Mouse (Mus musculus) heart, postnatal 36 days (tissue): ENCODE data around the gene Raf1. TPM values are rescaled to one million over a fixed set of nuclear protein-coding genes. Genes with fewer than 3 reads are reported as not detected.

Experiments used
- DNase-seq, 2 experiments: peaks; one replicate each; pipeline ENCODE4 v3.0.0; 2021 to 2022
- intact Hi-C: fragments of 180-260 bp; cut with DNase I; formaldehyde crosslinking; loops from one replicate; pipeline ENCODE4 v1.15.1; 2025
- total RNA-seq, 2 experiments: library from RNA; stranded (reverse); gene quantifications; 2 replicates each; pipeline ENCODE4 v1.2.3; 2021

Raf1 gene
- total RNA-seq, 2 experiments from 2014 or later, result 113 to 115 TPM

DNA sequence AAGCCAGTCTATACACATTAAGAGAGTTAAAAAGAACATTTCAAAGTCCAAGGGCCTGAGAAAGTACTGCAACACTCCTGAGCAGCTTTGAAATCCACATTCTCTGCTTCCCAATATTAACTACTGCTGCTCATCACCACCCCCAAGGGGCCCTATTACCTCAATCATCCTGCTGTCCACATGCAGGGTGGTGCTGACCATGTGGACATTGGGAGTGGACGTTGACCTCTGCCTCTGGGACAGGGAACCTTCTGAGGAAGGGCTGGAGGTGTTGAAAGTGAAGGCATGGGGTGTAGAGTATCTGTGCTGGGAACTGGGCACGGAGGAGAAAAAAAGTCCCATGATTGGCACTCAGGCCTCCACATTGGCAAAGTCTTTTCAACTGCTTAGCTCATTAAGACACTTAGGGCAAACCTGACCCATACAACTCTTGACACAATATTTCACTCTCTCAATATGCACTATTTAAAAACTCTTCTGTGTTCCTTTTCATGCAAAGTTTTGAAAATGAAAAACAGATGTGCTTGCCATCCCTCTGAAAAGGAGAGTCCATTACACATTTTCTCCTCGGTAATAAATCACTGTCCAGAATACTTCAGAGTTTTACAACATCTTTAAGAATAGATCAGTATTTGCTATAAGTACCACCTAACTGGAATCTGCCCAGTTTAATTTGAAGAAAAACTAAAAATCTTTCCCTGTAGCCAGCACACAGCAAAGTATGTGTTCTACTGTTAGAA is 45.2 kb downstream of the Raf1 start:
- DNase-seq, result no peak

DNA sequence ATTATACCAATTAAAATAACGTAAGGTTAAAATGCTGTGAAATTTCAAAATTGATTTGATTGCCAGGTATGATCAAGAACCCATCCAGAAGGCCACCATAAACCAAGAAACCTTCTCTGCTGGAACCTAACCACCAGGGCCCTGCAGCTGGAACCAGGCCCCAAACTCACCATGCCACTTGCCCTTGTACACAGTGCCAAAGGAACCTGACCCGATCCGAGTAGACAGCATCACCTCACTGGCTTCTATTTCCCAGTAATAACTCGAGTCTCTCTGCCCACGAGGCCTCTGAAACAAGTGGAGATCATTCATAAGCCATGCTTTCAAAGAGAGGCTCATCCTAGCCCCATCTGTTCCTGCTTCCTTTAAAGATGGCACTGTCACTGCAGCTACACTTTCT is 50.3 kb downstream of the Raf1 start:
- DNase-seq, result no peak
- intact Hi-C loops, result no loop called here

More for the DNA sequence above, 45.2 kb downstream of the Raf1 start:
- intact Hi-C loops, result no loop called here

DNA sequence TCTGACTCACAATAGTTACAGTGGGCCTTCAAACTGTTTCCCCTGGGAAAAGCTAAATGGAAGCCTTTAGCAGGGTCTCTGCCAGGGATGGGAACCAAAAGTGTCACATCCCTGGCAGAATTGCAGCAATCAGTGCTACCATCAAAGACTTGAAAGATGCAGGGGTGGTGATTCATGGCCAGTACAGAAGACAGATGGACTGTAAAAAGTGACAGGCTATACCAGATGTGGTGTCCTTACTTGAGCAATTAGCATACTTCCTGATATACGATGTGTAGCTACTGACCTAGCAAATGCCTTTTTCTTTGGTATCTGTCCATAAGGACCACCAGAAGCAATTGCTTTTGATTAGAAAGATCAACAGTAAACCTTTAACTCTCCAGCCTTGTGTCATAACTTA is 55.5 kb downstream of the Raf1 start:
- intact Hi-C loops, result loop anchor here (5.0 kb wide), 2 partner anchors 56 to 176 kb away; partner anchors contain the start of gene Raf1
- no peak for DNase-seq

DNA sequence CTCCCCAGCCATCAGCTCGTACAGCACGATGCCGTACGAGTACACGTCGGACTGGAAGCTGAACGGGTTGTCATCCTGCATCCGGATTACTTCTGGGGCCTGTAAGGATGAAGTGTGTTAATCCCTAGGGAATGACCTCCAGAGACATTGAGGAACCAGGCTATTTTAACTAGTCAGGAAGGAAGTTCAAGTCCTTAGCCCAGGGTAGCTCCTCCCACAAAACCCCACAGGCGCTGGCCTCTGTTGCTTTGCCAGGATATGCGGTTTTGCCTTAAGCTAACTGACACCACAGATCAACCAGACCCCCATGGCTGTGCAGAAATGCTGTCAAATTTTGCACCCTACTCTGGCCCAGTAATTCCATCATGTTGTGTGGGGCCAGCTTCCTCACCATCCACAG is 56.6 kb downstream of the Raf1 start:
- peak; percentile 24 to 26 for DNase-seq
- intact Hi-C loops, result loop anchor here (5.0 kb wide), 2 partner anchors 57 to 177 kb away; partner anchors contain the start of gene Raf1

GRCm38 (mm10) chr6:115615983-115616382 is 60.5 kb downstream of the Raf1 start:
- intact Hi-C loops, result no loop called here
- DNase-seq, result no peak

GRCm38 (mm10) chr6:115613793-115614192 is 62.6 kb downstream of the Raf1 start:
- intact Hi-C loops, result no loop called here
- DNase-seq, result no peak

DNA sequence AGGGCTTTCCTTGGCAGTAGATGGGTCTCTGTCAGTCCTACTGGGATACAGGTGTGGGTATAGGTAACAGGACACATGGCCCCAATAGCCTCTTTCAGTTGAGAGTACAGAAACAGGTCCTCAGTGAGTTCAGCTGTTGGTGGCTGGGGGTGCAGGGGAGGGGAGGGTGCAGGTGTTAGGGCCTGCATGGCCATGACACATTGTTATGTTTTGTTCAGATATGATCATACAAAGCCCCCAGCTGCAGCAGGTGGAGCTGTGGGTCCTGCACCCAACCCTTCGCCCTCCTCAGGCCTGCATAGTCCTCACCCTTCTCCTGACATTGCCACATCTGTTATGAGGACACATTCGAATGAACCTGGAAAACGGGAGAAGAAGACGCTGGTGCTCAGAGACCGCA is 66.1 kb downstream of the Raf1 start:
- intact Hi-C loops, result no loop called here
- DNase-seq, result no peak

DNA sequence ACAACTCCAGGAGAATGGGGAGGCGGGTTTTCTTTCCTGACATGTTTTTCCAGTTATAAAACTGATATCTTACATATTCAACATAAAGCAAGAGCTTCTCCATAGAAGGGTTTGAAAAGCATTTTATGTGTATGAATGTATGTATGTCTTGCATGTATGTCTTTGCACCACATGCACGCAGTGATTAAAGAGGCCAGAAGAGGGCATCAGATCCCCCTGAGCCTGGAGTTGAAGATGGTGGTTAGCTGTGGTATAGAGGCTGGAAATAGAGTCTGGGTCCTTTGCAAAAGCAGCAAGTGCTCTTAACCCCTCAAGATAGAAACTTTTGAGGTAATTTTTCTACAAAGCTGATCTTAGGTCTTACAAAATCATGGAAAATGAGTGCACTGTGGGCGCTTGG is 67.3 kb downstream of the Raf1 start:
- intact Hi-C loops, result loop anchor here (10.0 kb wide), 1 partner anchor 196 kb away; the partner anchor contains the start of gene Rpl32
- DNase-seq, result no peak

GRCm38 (mm10) chr6:115607429-115607828 is 69.0 kb downstream of the Raf1 start:
- intact Hi-C loops, result loop anchor here (10.0 kb wide), 1 partner anchor 197 kb away; the partner anchor contains the start of gene Rpl32
- DNase-seq, result no peak

GRCm38 (mm10) chr6:115606461-115606860 is 70.0 kb downstream of the Raf1 start:
- DNase-seq, result no peak
- intact Hi-C loops, result loop anchor here (10.0 kb wide), 1 partner anchor 198 kb away; the partner anchor contains the start of gene Rpl32

DNA sequence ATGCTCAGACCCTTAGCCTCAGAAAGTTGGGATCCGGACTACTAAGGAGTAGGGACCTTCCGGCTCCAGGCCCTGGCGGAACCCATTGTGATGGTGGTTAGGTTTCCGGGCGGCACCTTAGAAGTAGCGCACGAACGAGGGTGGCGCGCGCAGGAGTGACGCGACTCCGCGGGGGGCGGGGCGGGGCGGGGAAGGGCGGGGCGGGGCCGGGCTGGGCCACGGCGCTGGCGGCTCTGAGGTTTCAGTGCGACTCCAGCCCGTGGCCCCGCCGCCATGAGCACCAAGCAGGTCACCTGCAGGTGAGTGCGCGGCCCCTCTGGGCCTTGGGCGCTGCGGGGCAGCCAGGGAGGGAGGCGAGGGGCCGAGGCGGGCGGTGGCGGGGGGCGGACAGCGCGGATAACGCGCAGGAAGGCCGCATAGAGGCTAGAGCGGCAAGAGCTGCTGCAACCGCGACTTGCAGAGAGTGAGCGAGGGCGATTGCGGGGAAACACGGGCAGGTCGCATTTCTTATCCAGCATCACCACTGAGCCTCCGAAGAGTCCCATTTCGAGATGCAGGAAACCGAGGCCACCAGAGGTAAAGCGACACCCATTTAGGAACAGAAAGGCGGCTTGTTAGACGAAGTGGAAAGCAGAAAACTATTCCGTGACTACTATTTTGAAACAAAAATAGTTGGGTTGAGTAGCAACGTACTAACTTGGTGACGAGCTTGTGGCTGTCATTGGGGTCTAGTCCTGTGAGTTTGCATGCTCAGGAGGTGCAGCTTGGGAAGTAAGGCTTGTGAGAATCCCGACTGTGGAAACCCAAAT is 74.5 kb downstream of the Raf1 start, which contains the start of gene Mkrn2:
Gene Mkrn2, plus strand, starts transcription at position 188 of the 809 bp plus-strand sequence.
- DNase-seq, result peak; percentile 86 to 87
- intact Hi-C loops, result loop anchor here (5.0 to 10.0 kb wide), 3 partner anchors 75 to 203 kb away; partner anchors contain the start of genes Cand2, Raf1 and Rpl32

DNA sequence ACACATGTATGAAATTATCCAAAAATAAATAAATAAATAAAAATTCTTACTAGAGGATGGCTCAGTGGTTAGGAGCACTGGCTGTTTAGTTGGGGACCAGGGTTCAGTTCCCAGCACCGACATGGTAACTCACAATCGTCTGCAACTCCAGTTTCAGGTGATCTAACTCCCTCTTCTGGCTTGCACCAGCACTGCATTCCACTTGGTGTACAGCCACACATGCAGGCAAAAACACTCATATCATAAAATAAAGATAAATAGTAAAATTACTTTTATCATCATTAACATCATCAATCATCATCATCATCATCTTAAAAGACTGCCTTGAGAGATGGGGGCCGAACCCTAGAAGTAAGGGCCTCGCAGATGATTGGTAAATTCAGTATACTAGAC is 75.1 kb downstream of the Raf1 start:
- intact Hi-C loops, result loop anchor here (5.0 to 10.0 kb wide), 3 partner anchors 76 to 203 kb away; partner anchors contain the start of genes Cand2, Raf1 and Rpl32
- DNase-seq, result no peak

DNA sequence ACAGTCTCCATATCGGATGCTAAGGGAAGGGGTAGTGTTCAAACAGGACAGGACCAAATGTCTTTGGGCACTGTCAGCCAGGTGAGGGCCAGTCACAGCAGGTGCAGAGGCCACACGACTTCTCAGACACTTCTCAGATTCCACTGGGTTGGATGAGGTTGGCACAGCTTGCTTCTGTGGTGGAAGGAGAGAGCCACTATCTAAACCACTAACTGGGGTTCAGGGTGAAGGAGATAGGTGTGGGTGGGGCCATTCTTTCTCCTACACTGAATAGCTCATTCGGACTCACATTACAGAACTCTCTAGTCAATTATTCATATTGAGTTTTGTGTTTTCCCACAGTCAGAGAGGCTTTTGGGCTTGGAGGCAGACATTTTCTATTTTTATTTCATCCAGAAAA is 80.8 kb downstream of the Raf1 start:
- DNase-seq, result no peak
- intact Hi-C loops, result no loop called here

DNA sequence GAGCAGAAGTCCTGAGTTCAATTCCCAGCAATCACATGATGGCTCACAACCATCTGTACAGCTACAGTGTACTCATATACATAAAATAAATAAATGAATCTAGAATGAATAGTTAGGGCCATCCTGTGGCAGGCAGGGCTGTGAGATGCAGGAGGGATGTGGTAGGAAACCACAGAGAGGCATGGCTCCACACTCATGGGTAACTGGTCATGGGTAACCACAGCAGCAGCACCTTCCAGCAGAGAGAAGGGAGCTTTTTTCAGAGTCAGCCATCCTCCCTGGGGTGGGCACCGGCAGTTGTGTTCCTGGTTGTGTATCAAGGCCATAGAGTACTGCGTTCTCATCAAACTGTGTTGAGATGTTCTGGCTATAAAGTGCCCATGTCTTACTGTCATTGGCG is 82.0 kb downstream of the Raf1 start:
- intact Hi-C loops, result no loop called here
- no peak for DNase-seq

GRCm38 (mm10) chr6:115593252-115593651 is 83.2 kb downstream of the Raf1 start:
- intact Hi-C loops, result no loop called here
- DNase-seq, result no peak

GRCm38 (mm10) chr6:115592458-115592857 is 84.0 kb downstream of the Raf1 start, which contains the start of gene Mkrn2os:
Gene Mkrn2os (minus strand): TSS chr6:115592576.
- DNase-seq, result no peak
- intact Hi-C loops, result no loop called here

- intact Hi-C loops, result no loop called here
- no peak for DNase-seq
Observed at GRCm38 (mm10) chr6:115591692-115592359, 84.6 kb downstream of the Raf1 start.

- DNase-seq, result peak in 1 of 2 experiments; percentile 18
- intact Hi-C loops, result no loop called here
Observed at GRCm38 (mm10) chr6:115586321-115586720, 90.1 kb downstream of the Raf1 start.

GRCm38 (mm10) chr6:115584176-115584575 is 92.3 kb downstream of the Raf1 start:
- DNase-seq, result no peak
- intact Hi-C loops, result no loop called here

- intact Hi-C loops, result no loop called here
- DNase-seq, result no peak
Observed at GRCm38 (mm10) chr6:115583430-115584125, 92.9 kb downstream of the Raf1 start.
